Mouse (Mus musculus): ENCODE measurements around the gene Abcf2. TPM values are rescaled to one million over a fixed set of nuclear protein-coding genes. Genes with fewer than 3 reads are reported as not detected.

The Abcf2 gene
- polyA plus RNA-seq, 1 experiment from 2014 or later, result 79.5 TPM

GRCm38 (mm10) chr5:24550598-24551316, 26.5 kb downstream of the Abcf2 start:
- Histone ChIP-seq H3K4me2 (replicated peaks; ENCODE audit: low read depth, low read length) (peak overlapping the region; percentile 31), H3K9me3 (ENCODE audit: control insufficient read depth, low read depth, low read length) (no peaks in the 10 kb centered on the region), H3K4me1 (ENCODE audit: control insufficient read depth, insufficient read depth, low read length) (peaks cover 4% of the 10 kb centered on the region), H3K4me3 (ENCODE audit: low read depth, low read length) (no peak overlapping the region), H3K36me3 (ENCODE audit: control insufficient read depth, insufficient read depth, low read length) (no peaks in the 10 kb centered on the region), H3K9ac (replicated peaks; ENCODE audit: low read depth, low read length) (no peak overlapping the region), H3K27ac (ENCODE audit: low read length) (no peak overlapping the region), H3K27me3 (ENCODE audit: control insufficient read depth, insufficient read depth, low read length) (no peaks in the 10 kb centered on the region)
- peak; percentile 50; the same call in 1 of the 2 replicates for ATAC-seq (ENCODE audit: insufficient number of reproducible peaks, insufficient read depth, low FRiP score, low read depth)
- 32% methylated on average over 26 of the region's 26 CpGs for WGBS

- Histone ChIP-seq H3K4me2 (replicated peaks; ENCODE audit: low read depth, low read length) (no peak overlapping the region), H3K9ac (replicated peaks; ENCODE audit: low read depth, low read length) (no peak overlapping the region), H3K36me3 (ENCODE audit: control insufficient read depth, insufficient read depth, low read length) (no peaks in the 10 kb centered on the region), H3K27ac (ENCODE audit: low read length) (no peak overlapping the region), H3K4me3 (ENCODE audit: low read depth, low read length) (no peak overlapping the region), H3K27me3 (ENCODE audit: control insufficient read depth, insufficient read depth, low read length) (no peaks in the 10 kb centered on the region), H3K9me3 (ENCODE audit: control insufficient read depth, low read depth, low read length) (no peaks in the 10 kb centered on the region), H3K4me1 (ENCODE audit: control insufficient read depth, insufficient read depth, low read length) (peaks cover 14% of the 10 kb centered on the region)
- WGBS, result 81% methylated on average over 7 of the region's 7 CpGs
- no peak for ATAC-seq (ENCODE audit: insufficient number of reproducible peaks, insufficient read depth, low FRiP score, low read depth)
Measured at GRCm38 (mm10) chr5:24542643-24543042, 34.6 kb downstream of the Abcf2 start.

- Histone ChIP-seq H3K36me3 (ENCODE audit: control insufficient read depth, insufficient read depth, low read length) (no peaks in the 10 kb centered on the region), H3K27me3 (ENCODE audit: control insufficient read depth, insufficient read depth, low read length) (no peaks in the 10 kb centered on the region), H3K4me1 (ENCODE audit: control insufficient read depth, insufficient read depth, low read length) (peaks cover 14% of the 10 kb centered on the region), H3K27ac (ENCODE audit: low read length) (no peak overlapping the region), H3K4me2 (replicated peaks; ENCODE audit: low read depth, low read length) (peak overlapping the region; percentile 38), H3K9me3 (ENCODE audit: control insufficient read depth, low read depth, low read length) (no peaks in the 10 kb centered on the region), H3K4me3 (ENCODE audit: low read depth, low read length) (no peak overlapping the region), H3K9ac (replicated peaks; ENCODE audit: low read depth, low read length) (no peak overlapping the region)
- ATAC-seq (ENCODE audit: insufficient number of reproducible peaks, insufficient read depth, low FRiP score, low read depth), result no peak
- WGBS, result 10% methylated on average over 6 of the region's 6 CpGs
Measured at GRCm38 (mm10) chr5:24541144-24541569, 36.1 kb downstream of the Abcf2 start.

GRCm38 (mm10) chr5:24540387-24541143, 36.7 kb downstream of the Abcf2 start, which contains the start of gene Asb10:
Gene Asb10 (minus strand): TSS chr5:24540978.
- Histone ChIP-seq H3K4me1 (ENCODE audit: control insufficient read depth, insufficient read depth, low read length) (peaks cover 14% of the 10 kb centered on the region), H3K36me3 (ENCODE audit: control insufficient read depth, insufficient read depth, low read length) (no peaks in the 10 kb centered on the region), H3K27ac (ENCODE audit: low read length) (no peak within 1 kb of the TSS), H3K9me3 (ENCODE audit: control insufficient read depth, low read depth, low read length) (no peaks in the 10 kb centered on the region), H3K4me3 (ENCODE audit: low read depth, low read length) (no peak within 1 kb of the TSS), H3K9ac (replicated peaks; ENCODE audit: low read depth, low read length) (no peak within 1 kb of the TSS), H3K4me2 (replicated peaks; ENCODE audit: low read depth, low read length) (peak within 1 kb of the TSS; percentile 38), H3K27me3 (ENCODE audit: control insufficient read depth, insufficient read depth, low read length) (no peaks in the 10 kb centered on the region)
- WGBS, result 19% methylated on average over 14 of the region's 14 CpGs
- peak; percentile 68; the same call in 1 of the 2 replicates for ATAC-seq (ENCODE audit: insufficient number of reproducible peaks, insufficient read depth, low FRiP score, low read depth)

GRCm38 (mm10) chr5:24539571-24540296, 37.5 kb downstream of the Abcf2 start:
- H3K9me3 ChIP-seq (ENCODE audit: control insufficient read depth, low read depth, low read length), result no peaks in the 10 kb centered on the region
- peaks cover 14% of the 10 kb centered on the region for H3K4me1 ChIP-seq (ENCODE audit: control insufficient read depth, insufficient read depth, low read length)
- 83% methylated on average over 22 of the region's 22 CpGs for WGBS
- no peak overlapping the region for H3K4me3 ChIP-seq (ENCODE audit: low read depth, low read length)
- H3K27me3 ChIP-seq (ENCODE audit: control insufficient read depth, insufficient read depth, low read length), result no peaks in the 10 kb centered on the region
- no peak overlapping the region for H3K4me2 ChIP-seq (replicated peaks; ENCODE audit: low read depth, low read length)
- ATAC-seq (ENCODE audit: insufficient number of reproducible peaks, insufficient read depth, low FRiP score, low read depth), result no peak
- H3K9ac ChIP-seq (replicated peaks; ENCODE audit: low read depth, low read length), result no peak overlapping the region
- no peak overlapping the region for H3K27ac ChIP-seq (ENCODE audit: low read length)
- no peaks in the 10 kb centered on the region for H3K36me3 ChIP-seq (ENCODE audit: control insufficient read depth, insufficient read depth, low read length)

- H3K9ac ChIP-seq (replicated peaks; ENCODE audit: low read depth, low read length), result no peak overlapping the region
Measured at GRCm38 (mm10) chr5:24537618-24538017, 39.6 kb downstream of the Abcf2 start.

GRCm38 (mm10) chr5:24536511-24536910, 40.8 kb downstream of the Abcf2 start:
- Histone ChIP-seq H3K4me1 (ENCODE audit: control insufficient read depth, insufficient read depth, low read length) (peaks cover 14% of the 10 kb centered on the region), H3K27me3 (ENCODE audit: control insufficient read depth, insufficient read depth, low read length) (no peaks in the 10 kb centered on the region), H3K4me3 (ENCODE audit: low read depth, low read length) (no peak overlapping the region), H3K9ac (replicated peaks; ENCODE audit: low read depth, low read length) (no peak overlapping the region), H3K9me3 (ENCODE audit: control insufficient read depth, low read depth, low read length) (no peaks in the 10 kb centered on the region), H3K36me3 (ENCODE audit: control insufficient read depth, insufficient read depth, low read length) (no peaks in the 10 kb centered on the region), H3K27ac (ENCODE audit: low read length) (no peak overlapping the region), H3K4me2 (replicated peaks; ENCODE audit: low read depth, low read length) (no peak overlapping the region)
- 72% methylated on average over 5 of the region's 5 CpGs for WGBS
- ATAC-seq (ENCODE audit: insufficient number of reproducible peaks, insufficient read depth, low FRiP score, low read depth), result no peak

More at GRCm38 (mm10) chr5:24537618-24538017, 39.6 kb downstream of the Abcf2 start:
- H3K27ac ChIP-seq (ENCODE audit: low read length), result no peak overlapping the region
- H3K4me1 ChIP-seq (ENCODE audit: control insufficient read depth, insufficient read depth, low read length), result peaks cover 14% of the 10 kb centered on the region
- no peak for ATAC-seq (ENCODE audit: insufficient number of reproducible peaks, insufficient read depth, low FRiP score, low read depth)
- H3K4me2 ChIP-seq (replicated peaks; ENCODE audit: low read depth, low read length), result no peak overlapping the region
- no peak overlapping the region for H3K4me3 ChIP-seq (ENCODE audit: low read depth, low read length)
- H3K27me3 ChIP-seq (ENCODE audit: control insufficient read depth, insufficient read depth, low read length), result no peaks in the 10 kb centered on the region
- no peaks in the 10 kb centered on the region for H3K36me3 ChIP-seq (ENCODE audit: control insufficient read depth, insufficient read depth, low read length)
- H3K9me3 ChIP-seq (ENCODE audit: control insufficient read depth, low read depth, low read length), result no peaks in the 10 kb centered on the region
- WGBS, result 66% methylated on average over 16 of the region's 16 CpGs

GRCm38 (mm10) chr5:24535731-24536130, 41.5 kb downstream of the Abcf2 start:
- Histone ChIP-seq H3K36me3 (ENCODE audit: control insufficient read depth, insufficient read depth, low read length) (no peaks in the 10 kb centered on the region), H3K4me3 (ENCODE audit: low read depth, low read length) (no peak overlapping the region), H3K4me2 (replicated peaks; ENCODE audit: low read depth, low read length) (no peak overlapping the region), H3K9me3 (ENCODE audit: control insufficient read depth, low read depth, low read length) (no peaks in the 10 kb centered on the region), H3K9ac (replicated peaks; ENCODE audit: low read depth, low read length) (no peak overlapping the region), H3K27ac (ENCODE audit: low read length) (no peak overlapping the region), H3K4me1 (ENCODE audit: control insufficient read depth, insufficient read depth, low read length) (peaks cover 6% of the 10 kb centered on the region), H3K27me3 (ENCODE audit: control insufficient read depth, insufficient read depth, low read length) (no peaks in the 10 kb centered on the region)
- ATAC-seq (ENCODE audit: insufficient number of reproducible peaks, insufficient read depth, low FRiP score, low read depth), result no peak
- 85% methylated on average over 3 of the region's 3 CpGs for WGBS

Data from stomach, embryonic 14.5 days (tissue).